Mouse (Mus musculus) C2C12 (cell line): Measurements from ENCODE around the gene Shisa9.

Source experiments
- CTCF ChIP-seq: IDR thresholded peaks from one replicate; pipeline ENCODE4 v1.5.1; 2011; ENCODE audit not compliant: control insufficient read depth, insufficient read depth, insufficient read length
- MYOD1 ChIP-seq: IDR thresholded peaks from one replicate; pipeline ENCODE4 v1.6.1; 2011; ENCODE audit warnings: low read depth; ENCODE audit not compliant: control insufficient read depth, insufficient read length
- USF1 ChIP-seq: IDR thresholded peaks from one replicate; pipeline ENCODE4 v1.6.1; 2011; ENCODE audit warnings: low read depth, mild to moderate bottlenecking, control low read depth, moderate library complexity

- no peak for TF ChIP-seq CTCF
- no peak for TF ChIP-seq MYOD1
- no peak for TF ChIP-seq USF1
These were observed 230.1 kb downstream of the Shisa9 start for GRCm38 (mm10) chr16:12214018-12214417.
